Mouse (Mus musculus) right cerebral cortex, adult 18-20 months (tissue): ENCODE data around the gene Ssmem1.

Experiments
- DNase-seq: peaks from one replicate; pipeline ENCODE4 v3.0.0; 2022; ENCODE audit warnings: mixed read lengths

Ssmem1 gene

DNA sequence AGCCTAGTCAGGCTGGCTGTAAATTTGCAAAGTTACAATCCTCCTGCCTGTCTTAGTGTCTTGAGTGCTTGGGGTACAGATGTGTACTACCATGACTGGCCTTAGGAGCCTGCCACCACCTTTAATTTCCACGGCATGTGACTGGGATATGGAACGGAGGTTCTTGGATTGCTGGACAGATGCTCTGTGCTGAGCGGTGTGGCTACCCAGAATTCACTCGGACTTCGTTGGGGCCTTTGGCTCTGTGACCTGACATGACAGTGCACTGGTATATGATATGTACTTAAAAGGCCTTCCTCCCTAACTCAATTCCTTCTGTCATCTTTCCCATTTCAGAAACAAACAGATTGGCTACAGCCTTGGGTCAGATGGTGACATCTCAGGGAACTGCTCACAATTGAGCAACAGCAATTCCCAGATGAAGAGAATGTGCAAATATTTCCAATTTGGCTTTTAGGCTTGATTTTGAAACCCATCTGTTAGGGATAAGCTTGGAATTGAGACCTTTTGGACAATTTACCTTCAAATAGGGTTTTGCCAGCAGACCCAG lies 45.0 kb downstream of the Ssmem1 start:
- DNase-seq, result no peak

DNA sequence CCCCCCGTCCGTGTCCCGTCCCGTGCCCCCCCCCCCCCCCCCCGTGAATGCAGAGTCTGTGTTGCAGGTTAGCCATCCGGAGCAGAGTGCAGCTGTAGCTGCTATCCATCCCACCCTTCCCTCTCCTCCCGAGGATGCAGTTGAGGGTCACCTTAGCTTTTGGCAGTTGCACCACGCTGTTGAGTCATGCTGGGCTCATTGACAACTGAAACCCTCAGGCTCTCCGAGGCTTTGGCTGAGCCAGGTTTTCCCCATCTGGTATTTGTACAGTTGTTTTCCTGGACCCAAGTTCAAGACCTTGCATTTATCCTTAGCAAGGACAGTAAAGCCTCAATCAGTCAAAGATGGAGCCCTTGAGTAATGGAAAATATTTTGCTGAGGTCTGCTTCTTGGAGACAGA lies 46.4 kb downstream of the Ssmem1 start:
- no peak for DNase-seq

DNA sequence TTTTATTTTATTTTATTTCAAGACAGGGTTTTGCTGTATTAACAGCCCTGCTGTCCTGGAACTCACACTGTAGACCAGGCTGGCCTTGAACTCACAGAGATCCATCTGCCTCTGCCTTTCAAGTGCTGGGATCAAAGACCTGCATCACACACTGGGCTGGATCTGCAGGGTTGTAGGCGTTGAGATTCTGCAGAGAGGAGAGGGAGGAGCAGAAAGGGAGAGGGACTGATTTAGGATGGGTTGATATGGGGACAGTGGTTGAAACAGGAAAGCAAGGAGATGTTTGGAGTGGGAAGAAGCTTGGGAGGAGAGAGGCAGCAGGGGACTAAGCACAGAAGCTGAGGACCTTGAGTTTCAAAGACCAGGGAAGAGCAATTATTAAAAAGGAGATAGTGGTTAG lies 50.1 kb downstream of the Ssmem1 start:
- no peak for DNase-seq

DNA sequence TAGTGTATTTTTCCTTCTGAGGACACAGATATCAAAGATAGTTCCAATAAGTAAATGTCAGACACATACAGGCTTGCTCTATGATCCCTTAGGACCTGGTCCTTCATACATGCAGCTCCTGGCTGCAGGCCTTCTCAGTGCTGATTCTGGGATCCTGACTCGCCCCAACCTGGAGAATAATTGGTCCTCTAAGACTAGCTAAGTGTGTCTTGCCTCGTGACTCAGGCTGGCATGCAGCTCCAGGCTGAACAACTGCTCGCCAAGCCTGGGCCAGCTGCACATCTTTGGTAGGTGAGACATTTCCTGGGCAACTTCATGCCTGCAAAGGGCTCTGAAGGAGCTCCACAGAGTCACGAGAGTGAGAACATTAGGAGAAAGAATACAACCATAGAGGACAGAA lies 52.5 kb downstream of the Ssmem1 start:
- no peak for DNase-seq

DNA sequence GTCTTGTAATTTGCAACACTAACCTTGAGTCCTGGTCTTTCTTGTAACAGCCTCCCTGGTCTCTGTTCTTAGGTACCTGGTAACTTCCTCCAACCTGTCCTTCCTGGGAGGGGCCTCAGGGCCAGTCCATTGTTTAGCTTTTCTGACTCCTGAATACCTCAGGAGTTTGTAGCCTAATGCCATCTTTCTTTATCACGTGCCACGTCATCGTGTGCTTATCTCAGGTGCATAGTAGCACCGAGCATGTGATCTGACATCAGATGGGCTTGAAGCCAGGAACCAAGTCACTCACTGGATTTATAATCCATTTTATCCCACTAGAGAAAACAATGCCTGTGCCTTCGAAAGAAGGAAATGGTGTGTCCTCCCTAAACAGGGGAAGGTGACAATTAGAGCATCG lies 53.9 kb downstream of the Ssmem1 start:
- DNase-seq, result no peak

DNA sequence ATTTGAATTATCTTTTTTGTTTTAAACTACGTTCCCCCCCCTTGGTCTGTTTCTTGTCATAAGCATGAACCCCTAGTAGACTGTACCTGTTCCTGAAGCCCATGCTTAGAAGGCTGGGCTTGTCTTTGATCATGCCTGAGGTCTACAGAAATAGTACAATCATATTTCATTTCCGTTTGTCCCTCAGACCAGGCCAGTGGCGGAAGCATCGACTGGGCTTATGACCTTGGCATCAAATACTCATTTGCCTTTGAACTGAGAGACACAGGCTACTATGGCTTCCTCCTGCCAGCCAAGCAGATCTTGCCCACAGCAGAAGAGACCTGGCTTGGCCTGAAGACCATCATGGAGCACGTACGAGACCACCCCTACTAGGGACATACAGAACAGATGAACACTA lies 54.4 kb downstream of the Ssmem1 start:
- DNase-seq, result no peak

DNA sequence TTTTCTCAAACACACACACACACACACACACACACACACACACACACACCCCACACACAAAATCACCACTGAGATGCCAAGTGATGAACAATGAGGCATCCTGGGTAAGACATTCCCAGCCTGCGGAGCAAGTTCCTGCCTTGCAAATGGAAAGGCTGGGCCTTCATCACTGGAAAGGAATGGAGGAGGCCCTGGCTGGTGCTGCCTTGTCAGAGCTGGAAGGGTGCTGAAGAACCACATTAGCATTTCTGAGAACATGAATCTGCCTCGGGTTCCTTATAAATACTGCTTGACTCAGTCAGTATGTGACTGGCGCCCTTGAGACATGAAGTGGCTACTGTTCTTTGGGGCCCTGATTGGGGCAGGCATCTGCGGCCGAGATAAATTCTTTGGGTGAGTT lies 58.4 kb downstream of the Ssmem1 start, which contains the start of gene Cpa4:
Gene Cpa4 (plus strand): TSS at position 301 of the 400 bp plus-strand sequence.
- no peak for DNase-seq

DNA sequence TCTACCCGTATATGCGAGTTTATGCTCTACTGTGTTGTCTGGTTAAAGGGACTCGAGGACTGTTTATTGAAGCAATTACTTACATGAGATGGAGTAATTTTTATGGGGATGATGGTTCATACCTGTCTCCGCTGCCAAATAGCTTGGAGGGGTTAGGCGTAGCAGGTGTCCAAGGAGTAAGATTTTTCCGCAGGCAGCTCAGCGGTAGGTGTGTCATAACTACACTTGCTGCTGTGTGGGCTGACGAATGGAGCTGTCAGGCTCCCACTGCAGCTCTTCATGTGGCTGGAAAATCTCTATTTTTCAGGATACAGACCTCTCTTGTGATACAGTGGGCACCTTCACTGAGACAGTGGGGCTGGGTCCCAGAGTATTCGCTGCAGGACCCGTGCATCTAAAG lies 59.7 kb downstream of the Ssmem1 start:
- peak; percentile 69 for DNase-seq
